ENCODE assay signal across 11 mouse cellular contexts in the genomic region with DNA sequence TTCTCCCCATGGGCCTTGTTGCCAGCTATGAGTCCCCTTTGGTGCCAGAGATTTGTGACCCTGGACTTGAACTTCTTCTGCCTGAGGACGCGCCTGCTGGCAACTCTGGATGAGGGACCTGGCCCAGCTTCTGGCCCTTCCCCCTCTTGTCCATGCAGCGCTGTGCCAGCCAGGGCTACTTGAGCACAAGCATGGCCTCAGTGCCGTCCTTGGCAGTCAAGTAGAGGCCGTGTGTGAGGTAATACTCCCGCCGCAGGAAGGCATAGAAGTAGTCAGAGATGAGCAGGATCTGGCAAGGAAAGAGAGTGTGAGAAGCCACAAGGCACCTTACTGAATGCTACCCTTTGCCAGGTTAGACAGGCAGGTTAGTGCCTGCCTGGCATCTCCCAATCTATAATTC. TPM values are rescaled to one million over a fixed set of nuclear protein-coding genes. Genes with fewer than 3 reads are reported as not detected.
A peak's percentile ranks its signal among the peaks of the same experiment; 100 is the strongest.
DNase-seq lines count a peak whose midpoint lies in the region; ATAC-seq lines count a peak whose summit lies in the region.
"Had no signal": no experiment of that assay in that cellular context is flagged by ENCODE, and none has a peak within 500 bp of the region (broad histone marks: within the 10 kb centered on the region; RNA-seq: fewer than 3 reads in every experiment).

No protein-coding gene starts in this region.

- no peaks in the 10 kb centered on the region for H3K27me3 ChIP-seq in kidney, embryonic 14.5 days (ENCODE audit: control insufficient read depth, insufficient read depth, low read length)
- H3K27me3 ChIP-seq: heart, embryonic 13.5 days; liver, embryonic 15.5 days had no signal

- 87% methylated on average over 7 of the region's 7 CpGs for whole genome bisulfite sequencing in kidney, embryonic 14.5 days

- peaks cover 21% of the 10 kb centered on the region for H3K36me3 ChIP-seq in kidney, embryonic 14.5 days (ENCODE audit: control insufficient read depth, insufficient read depth, low read length)

- H3K9ac ChIP-seq in kidney, embryonic 14.5 days (ENCODE audit: low read depth, low read length), result no peak overlapping the region
- H3K9ac ChIP-seq: liver, embryonic 15.5 days had no signal

- H3K4me3 ChIP-seq in kidney, embryonic 14.5 days (ENCODE audit: low read length), result no peak overlapping the region
- H3K4me3 ChIP-seq: liver, embryonic 15.5 days had no signal

- no peaks in the 10 kb centered on the region for H3K9me3 ChIP-seq in kidney, embryonic 14.5 days (ENCODE audit: control insufficient read depth, low read length)
- H3K9me3 ChIP-seq: heart, embryonic 13.5 days; liver, embryonic 15.5 days had no signal

- ATAC-seq in kidney, embryonic 14.5 days (ENCODE audit: low FRiP score, low TSS enrichment), result no peak

- DNase-seq in kidney, adult 11 months, result peak; percentile 14
- DNase-seq in adrenal gland, postnatal 14 days, result peak; percentile 94
- peak; percentile 31 to 39 for DNase-seq in cerebellum, postnatal 36 days
- peak; percentile 80 to 85 for DNase-seq in lung, adult 18-20 months
- DNase-seq in urinary bladder, postnatal 10 days (ENCODE audit: low spot score), result no peak
- DNase-seq in spleen, postnatal 4 days (ENCODE audit: low spot score in 2 of 2), result no peak
- DNase-seq in layer of hippocampus, adult 9-11 months, result no peak
- DNase-seq: right cerebral cortex, postnatal 25 days had no signal

- H3K4me2 ChIP-seq in kidney, embryonic 14.5 days (replicated peaks; ENCODE audit: low read depth, low read length), result no peak overlapping the region
- H3K4me2 ChIP-seq: liver, embryonic 15.5 days had no signal

- H3K4me1 ChIP-seq in kidney, embryonic 14.5 days (ENCODE audit: control insufficient read depth, insufficient read depth, low read length), result 0 out of 2 replicates have a peak, but pooled peaks cover 6% of the 10 kb centered on the region

- H3K27ac ChIP-seq in kidney, embryonic 14.5 days (ENCODE audit: low read depth, low read length), result no peak overlapping the region
- H3K27ac ChIP-seq: heart, embryonic 13.5 days; liver, embryonic 15.5 days had no signal

RNA-seq across cellular contexts. Expression of a gene that starts 2.3 kb away (rescaled TPM):
- polyA plus RNA-seq in kidney, embryonic 14.5 days (2014; fragmentation: Nextera tagmentation; extraction: Ambion mirVana), result 135 and 136 TPM in 2 replicates
- total RNA-seq in adrenal gland, postnatal 14 days (2021), result 575 and 582 TPM in 2 replicates

RNA-seq across cellular contexts. Expression of a gene that starts 42.0 kb away (rescaled TPM):
- polyA plus RNA-seq in kidney, embryonic 14.5 days (2014; fragmentation: Nextera tagmentation; extraction: Ambion mirVana), result 431 and 544 TPM in 2 replicates
- total RNA-seq in adrenal gland, postnatal 14 days (2021), result 357 and 369 TPM in 2 replicates

Comparison
In these comparisons a context has a peak if more than half of its experiments do, and no peak if none do; other contexts are left out.
1. DNase-seq: peak in kidney, adult 11 months (single experiment), adrenal gland, postnatal 14 days (single experiment), cerebellum, postnatal 36 days (2 of 2) and lung, adult 18-20 months (2 of 2); none in urinary bladder, postnatal 10 days (single experiment), spleen, postnatal 4 days (0 of 2) and layer of hippocampus, adult 9-11 months (single experiment).